Mouse (Mus musculus) gonadal fat pad, adult 2 months (tissue): ENCODE data around the gene Calr4. TPM values are rescaled to one million over a fixed set of nuclear protein-coding genes. Genes with fewer than 3 reads are reported as not detected.

Source experiments
- DNase-seq: peaks from one replicate; pipeline ENCODE4 v3.0.0-alpha.2; 2012; ENCODE audit warnings: low read depth
- polyA plus RNA-seq: library from polyadenylated mRNA; depleted of rRNA; stranded (reverse); fragments of >200 nt; gene quantifications from 2 replicates; pipeline ENCODE4 v1.2.3, GENCODE M21; 2012

The Calr4 gene
- polyA plus RNA-seq, 1 experiment, result 0.22 TPM

GRCm38 (mm10) chr4:109236186-109236879, 2.0 kb downstream of the Calr4 start:
- no peak for DNase-seq

GRCm38 (mm10) chr4:109238428-109239268, 4.4 kb downstream of the Calr4 start:
- peak; percentile 75 for DNase-seq

- no peak for DNase-seq
These were observed 6.9 kb downstream of the Calr4 start for GRCm38 (mm10) chr4:109241221-109241620.

- DNase-seq, result no peak
These were observed 7.6 kb downstream of the Calr4 start for GRCm38 (mm10) chr4:109241934-109242333.

GRCm38 (mm10) chr4:109244506-109244905, 10.2 kb downstream of the Calr4 start:
- no peak for DNase-seq

- no peak for DNase-seq
These were observed 10.8 kb downstream of the Calr4 start for GRCm38 (mm10) chr4:109245016-109245620.

- DNase-seq, result no peak
These were observed 17.3 kb downstream of the Calr4 start for GRCm38 (mm10) chr4:109251605-109252004.

GRCm38 (mm10) chr4:109252199-109252598, 17.9 kb downstream of the Calr4 start:
- no peak for DNase-seq

- no peak for DNase-seq
These were observed 19.4 kb downstream of the Calr4 start for GRCm38 (mm10) chr4:109253664-109254151.

- no peak for DNase-seq
These were observed 20.2 kb downstream of the Calr4 start for GRCm38 (mm10) chr4:109254511-109254910.

GRCm38 (mm10) chr4:109255321-109255720, 21.0 kb downstream of the Calr4 start:
- DNase-seq, result no peak

- no peak for DNase-seq
These were observed 21.6 kb downstream of the Calr4 start for GRCm38 (mm10) chr4:109255727-109256417.

- DNase-seq, result no peak
These were observed 22.5 kb downstream of the Calr4 start for GRCm38 (mm10) chr4:109256791-109257190.

GRCm38 (mm10) chr4:109257639-109258038, 23.4 kb downstream of the Calr4 start:
- no peak for DNase-seq

GRCm38 (mm10) chr4:109262068-109262467, 27.8 kb downstream of the Calr4 start:
- no peak for DNase-seq

GRCm38 (mm10) chr4:109266056-109266455, 31.8 kb downstream of the Calr4 start:
- no peak for DNase-seq

GRCm38 (mm10) chr4:109266744-109267143, 32.5 kb downstream of the Calr4 start:
- DNase-seq, result no peak

- DNase-seq, result peak; percentile 26
These were observed 33.2 kb downstream of the Calr4 start for GRCm38 (mm10) chr4:109267452-109267851.

- no peak for DNase-seq
These were observed 34.6 kb downstream of the Calr4 start for GRCm38 (mm10) chr4:109268903-109269302.

- DNase-seq, result no peak
These were observed 37.5 kb downstream of the Calr4 start for GRCm38 (mm10) chr4:109271803-109272202.

- no peak for DNase-seq
These were observed 39.4 kb downstream of the Calr4 start for GRCm38 (mm10) chr4:109273586-109274240.
